Mouse (Mus musculus): Measurements from ENCODE around the gene Tmed5. TPM values are rescaled to one million over a fixed set of nuclear protein-coding genes. Genes with fewer than 3 reads are reported as not detected.
"Not testable (repeated sequence)": the region's sequence is repeated elsewhere in the genome, so short reads cannot be mapped to it uniquely, and the experiment has no call there.

Gene Tmed5
- 27.0 and 27.2 TPM in 2 replicates for polyA plus RNA-seq (2016; fragmentation: Nextera tagmentation; extraction: Ambion mirVana)

DNA sequence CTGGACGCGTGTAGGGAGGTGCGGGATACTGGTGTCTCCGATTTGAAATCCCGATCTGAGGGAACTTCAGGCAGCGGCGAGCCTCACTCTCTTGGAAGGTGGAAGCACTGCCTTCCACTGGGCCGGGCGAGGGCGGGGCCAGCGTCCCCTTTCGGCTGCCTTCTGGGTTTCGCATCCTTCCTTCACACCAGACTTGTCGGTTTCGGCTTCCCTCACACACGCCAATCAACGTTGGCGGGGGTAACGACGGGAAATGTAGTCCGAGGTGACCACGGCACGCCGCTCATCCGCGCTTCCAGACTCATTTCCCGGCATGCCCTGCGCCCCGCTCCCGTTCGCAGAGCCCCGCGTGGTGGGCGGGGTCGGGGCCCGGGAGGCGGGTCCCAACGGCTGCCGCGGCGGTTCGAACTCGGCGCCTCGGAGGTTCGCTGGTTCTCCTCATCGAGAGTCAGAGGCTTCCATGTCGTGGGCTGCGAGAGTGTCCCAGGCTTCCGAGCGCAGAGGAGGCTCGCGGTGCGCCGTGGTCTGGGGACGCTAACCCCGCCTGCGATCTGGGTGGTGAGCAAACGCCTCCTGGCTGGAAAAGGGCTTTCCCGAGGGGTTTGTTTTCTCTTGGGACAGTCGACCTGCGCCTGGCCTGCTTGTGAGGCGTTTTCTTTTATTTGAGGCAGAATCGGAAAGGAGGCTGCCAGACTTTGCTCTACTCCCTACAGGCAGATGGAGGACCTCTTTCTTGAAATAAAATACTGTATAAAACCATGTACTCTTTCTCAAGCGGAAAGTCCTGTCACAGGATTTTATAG, at the start of gene Tmed5, which contains the start of gene Ccdc18:
Gene Tmed5, minus strand, starts transcription at position 180 of the 803 bp plus-strand sequence.
Gene Ccdc18, plus strand, starts transcription at position 435 of the 803 bp plus-strand sequence.
- ATAC-seq (ENCODE audit: low FRiP score, low read depth): peak; percentile 98
- Histone ChIP-seq H3K4me3 (peak within 1 kb of the TSS; percentile 85), H3K4me2 (replicated peaks) (peak within 1 kb of the TSS; percentile 79), H3K27ac (replicated peaks) (peak within 1 kb of the TSS; percentile 89), H3K9ac (replicated peaks) (peak within 1 kb of the TSS; percentile 75), H3K4me1 (peaks cover 4% of the 10 kb centered on the region; the same call in 1 of the 2 replicates), H3K27me3 (no peaks in the 10 kb centered on the region), H3K9me3 (no peaks in the 10 kb centered on the region), H3K36me3 (no peaks in the 10 kb centered on the region)
- under 1% methylated on average over 65 of the region's 65 CpGs for WGBS

- H3K4me2 ChIP-seq (replicated peaks): no peak overlapping the region
- ATAC-seq (ENCODE audit: low FRiP score, low read depth): no peak
- no peak overlapping the region for H3K9ac ChIP-seq (replicated peaks)
- H3K4me3 ChIP-seq: no peak overlapping the region
- no peaks in the 10 kb centered on the region for H3K9me3 ChIP-seq
- H3K27ac ChIP-seq (replicated peaks): no peak overlapping the region
- WGBS: 33% methylated on average over 1 of the region's 1 CpGs
- H3K27me3 ChIP-seq: no peaks in the 10 kb centered on the region
- H3K4me1 ChIP-seq: no peaks in the 10 kb centered on the region
- no peaks in the 10 kb centered on the region for H3K36me3 ChIP-seq
Observed at GRCm38 (mm10) chr5:108163695-108164094, 31.3 kb upstream of the Tmed5 start.

DNA sequence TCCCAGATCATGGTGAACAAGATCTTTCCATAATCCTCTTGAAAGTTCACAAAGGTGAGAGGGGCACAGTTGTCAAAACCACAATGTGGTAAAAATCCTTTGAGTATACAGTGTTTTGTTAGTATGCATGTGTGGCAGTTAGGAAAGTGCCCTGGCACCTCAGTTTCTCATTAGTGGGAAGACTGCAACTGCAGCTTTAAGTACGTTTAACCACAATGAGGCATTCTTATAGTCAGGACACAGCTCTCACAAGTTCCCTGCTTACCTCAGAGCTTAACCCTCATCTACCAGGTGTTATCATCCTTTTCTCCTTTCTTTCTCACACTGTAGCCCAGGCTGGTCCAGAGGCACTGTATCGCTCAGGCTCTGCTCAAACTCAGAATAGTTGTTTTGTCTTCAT, 28.4 kb upstream of the Tmed5 start:
- H3K36me3 ChIP-seq: no peaks in the 10 kb centered on the region
- no peaks in the 10 kb centered on the region for H3K4me1 ChIP-seq
- no peak overlapping the region for H3K4me2 ChIP-seq (replicated peaks)
- no peak overlapping the region for H3K9ac ChIP-seq (replicated peaks)
- H3K9me3 ChIP-seq: no peaks in the 10 kb centered on the region
- H3K27ac ChIP-seq (replicated peaks): no peak overlapping the region
- 75% methylated on average over 2 of the region's 2 CpGs for WGBS
- ATAC-seq (ENCODE audit: low FRiP score, low read depth): no peak
- no peaks in the 10 kb centered on the region for H3K27me3 ChIP-seq
- H3K4me3 ChIP-seq: no peak overlapping the region

DNA sequence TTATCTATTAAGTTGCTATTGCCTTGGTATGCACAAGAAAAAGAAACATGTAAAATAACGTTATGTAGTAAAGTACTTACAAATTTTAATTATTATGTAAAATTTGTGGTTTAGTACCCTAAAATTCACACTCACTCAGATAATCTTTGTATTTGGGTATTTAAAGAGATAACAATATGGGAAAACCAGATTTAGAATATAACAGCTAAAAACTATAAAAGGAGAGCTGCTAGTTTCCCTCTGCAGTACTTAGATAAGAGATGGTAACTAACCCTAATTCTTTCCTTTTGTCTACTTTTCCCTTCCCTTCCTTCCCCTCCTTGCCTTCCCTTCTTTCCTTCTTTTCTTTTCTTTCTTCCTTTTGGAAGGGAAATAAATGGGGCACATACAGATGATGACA, 20.2 kb upstream of the Tmed5 start:
- H3K4me3 ChIP-seq: no peak overlapping the region
- H3K9me3 ChIP-seq: no peaks in the 10 kb centered on the region
- ATAC-seq (ENCODE audit: low FRiP score, low read depth): no peak
- no peak overlapping the region for H3K27ac ChIP-seq (replicated peaks)
- WGBS: 90% methylated on average over 1 of the region's 1 CpGs
- H3K4me2 ChIP-seq (replicated peaks): no peak overlapping the region
- no peaks in the 10 kb centered on the region for H3K36me3 ChIP-seq
- no peak overlapping the region for H3K9ac ChIP-seq (replicated peaks)
- no peaks in the 10 kb centered on the region for H3K4me1 ChIP-seq
- H3K27me3 ChIP-seq: no peaks in the 10 kb centered on the region

DNA sequence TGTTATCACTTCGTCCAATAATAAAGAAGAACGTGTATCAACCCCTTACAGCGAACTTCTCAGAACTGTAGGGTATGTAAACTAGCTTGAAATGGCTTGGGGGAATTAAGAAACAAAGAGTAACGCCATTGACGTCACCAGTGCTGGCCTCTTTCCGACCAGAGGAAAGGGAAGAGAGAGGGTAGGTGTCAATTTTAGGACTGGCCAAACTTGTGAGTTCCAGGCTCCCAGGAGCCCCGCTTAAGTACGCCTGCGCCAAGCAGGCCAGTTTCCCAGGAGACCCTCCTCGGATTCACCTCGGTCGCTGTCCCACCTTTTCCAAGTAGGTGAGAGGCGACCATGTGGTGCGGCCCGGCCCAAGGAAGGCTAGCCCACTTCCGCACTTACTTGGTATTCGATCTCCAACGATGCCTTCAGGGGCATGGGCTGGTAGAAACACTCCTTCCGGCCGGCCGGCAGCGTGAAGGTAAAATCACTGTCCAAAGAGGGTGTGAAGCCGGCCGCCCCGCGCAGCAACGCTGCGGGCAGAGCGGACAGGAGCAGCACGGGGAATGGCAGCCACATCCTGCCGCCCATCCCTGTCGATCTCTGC, 475 bp downstream of the Tmed5 start:
- no peaks in the 10 kb centered on the region for H3K36me3 ChIP-seq
- ATAC-seq (ENCODE audit: low FRiP score, low read depth): no peak; the same call in 1 of the 2 replicates

DNA sequence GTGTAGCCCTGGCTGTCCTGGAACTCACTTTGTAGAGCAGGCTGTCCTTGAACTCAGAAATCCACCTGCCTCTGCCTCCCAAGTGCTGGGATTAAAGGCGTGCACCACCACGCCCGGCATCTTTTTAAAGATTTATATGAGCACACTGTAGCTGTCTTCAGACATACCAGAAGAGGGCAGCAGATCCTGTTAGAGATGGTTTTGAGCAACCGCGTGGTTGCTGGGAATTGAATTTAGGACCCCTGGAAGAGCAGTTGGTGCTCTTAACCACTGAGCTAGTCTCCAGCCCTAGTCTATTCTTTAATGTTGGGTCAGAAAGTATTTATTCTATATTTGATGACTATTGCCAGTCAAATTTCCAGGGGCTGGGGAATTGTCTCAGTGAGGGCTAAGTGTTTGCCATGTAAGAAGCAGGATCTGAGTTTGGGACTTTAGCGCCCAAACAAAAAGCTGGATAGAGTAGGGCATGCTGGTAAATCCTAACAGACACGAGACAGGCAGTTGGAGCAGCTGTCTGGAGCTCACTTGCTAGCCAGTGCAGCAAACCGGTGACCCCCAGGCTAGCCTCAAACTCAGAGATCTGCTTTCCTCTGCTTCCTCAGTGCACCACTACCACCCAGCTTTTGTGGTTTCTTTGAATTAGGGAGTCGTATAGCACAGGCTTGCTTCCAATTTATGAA, 12.1 kb downstream of the Tmed5 start:
- H3K36me3 ChIP-seq: 0 out of 2 replicates have a peak, but pooled peaks cover 4% of the 10 kb centered on the region
- no peak overlapping the region for H3K9ac ChIP-seq (replicated peaks)
- no peak overlapping the region for H3K27ac ChIP-seq (replicated peaks)
- ATAC-seq (ENCODE audit: low FRiP score, low read depth): no peak
- no peak overlapping the region for H3K4me2 ChIP-seq (replicated peaks)
- H3K9me3 ChIP-seq: no peaks in the 10 kb centered on the region
- 84% methylated on average over 9 of the region's 9 CpGs for WGBS
- H3K27me3 ChIP-seq: no peaks in the 10 kb centered on the region
- no peaks in the 10 kb centered on the region for H3K4me1 ChIP-seq
- no peak overlapping the region for H3K4me3 ChIP-seq

More for the DNA sequence above, 475 bp downstream of the Tmed5 start:
- WGBS: under 1% methylated on average over 32 of the region's 32 CpGs
- Histone ChIP-seq H3K4me1 (peaks cover 4% of the 10 kb centered on the region; the same call in 1 of the 2 replicates), H3K27me3 (no peaks in the 10 kb centered on the region), H3K4me3 (peak overlapping the region; percentile 85), H3K9ac (replicated peaks) (peak overlapping the region; percentile 75), H3K9me3 (no peaks in the 10 kb centered on the region), H3K27ac (replicated peaks) (peak overlapping the region; percentile 89), H3K4me2 (replicated peaks) (peak overlapping the region; percentile 79)

- Histone ChIP-seq H3K27me3 (no peaks in the 10 kb centered on the region), H3K4me1 (no peaks in the 10 kb centered on the region), H3K9ac (replicated peaks) (no peak overlapping the region), H3K27ac (replicated peaks) (no peak overlapping the region), H3K36me3 (no peaks in the 10 kb centered on the region), H3K4me2 (replicated peaks) (no peak overlapping the region), H3K4me3 (no peak overlapping the region), H3K9me3 (no peaks in the 10 kb centered on the region)
- 89% methylated on average over 4 of the region's 4 CpGs for WGBS
- no peak for ATAC-seq (ENCODE audit: low FRiP score, low read depth)
Observed at GRCm38 (mm10) chr5:108117693-108118092, 14.7 kb downstream of the Tmed5 start.

GRCm38 (mm10) chr5:108109346-108109745, 23.1 kb downstream of the Tmed5 start:
- 95% methylated on average over 7 of the region's 7 CpGs for WGBS
- H3K27me3 ChIP-seq: no peaks in the 10 kb centered on the region
- H3K9me3 ChIP-seq: no peaks in the 10 kb centered on the region
- no peak for ATAC-seq (ENCODE audit: low FRiP score, low read depth)
- H3K4me1 ChIP-seq: no peaks in the 10 kb centered on the region
- no peak overlapping the region for H3K4me3 ChIP-seq
- H3K36me3 ChIP-seq: peaks cover 28% of the 10 kb centered on the region
- no peak overlapping the region for H3K4me2 ChIP-seq (replicated peaks)
- no peak overlapping the region for H3K9ac ChIP-seq (replicated peaks)
- no peak overlapping the region for H3K27ac ChIP-seq (replicated peaks)

GRCm38 (mm10) chr5:108104306-108104705, 28.1 kb downstream of the Tmed5 start:
- no peak for ATAC-seq (ENCODE audit: low FRiP score, low read depth)
- Histone ChIP-seq H3K9me3 (no peaks in the 10 kb centered on the region), H3K4me2 (replicated peaks) (no peak overlapping the region), H3K9ac (replicated peaks) (no peak overlapping the region), H3K36me3 (peaks cover 46% of the 10 kb centered on the region), H3K4me1 (no peaks in the 10 kb centered on the region), H3K27ac (replicated peaks) (no peak overlapping the region), H3K4me3 (no peak overlapping the region), H3K27me3 (no peaks in the 10 kb centered on the region)
- WGBS: 81% methylated on average over 5 of the region's 5 CpGs

GRCm38 (mm10) chr5:108100196-108100595, 32.2 kb downstream of the Tmed5 start:
- no peaks in the 10 kb centered on the region for H3K9me3 ChIP-seq
- H3K4me3 ChIP-seq: no peak overlapping the region
- H3K36me3 ChIP-seq: peaks cover 55% of the 10 kb centered on the region
- H3K4me1 ChIP-seq: no peaks in the 10 kb centered on the region
- ATAC-seq (ENCODE audit: low FRiP score, low read depth): no peak
- H3K9ac ChIP-seq (replicated peaks): no peak overlapping the region
- no peak overlapping the region for H3K4me2 ChIP-seq (replicated peaks)
- H3K27me3 ChIP-seq: no peaks in the 10 kb centered on the region
- no peak overlapping the region for H3K27ac ChIP-seq (replicated peaks)

GRCm38 (mm10) chr5:108097676-108098075, 34.7 kb downstream of the Tmed5 start:
- Histone ChIP-seq H3K4me2 (replicated peaks) (no peak overlapping the region), H3K36me3 (peaks cover 51% of the 10 kb centered on the region), H3K9ac (replicated peaks) (no peak overlapping the region), H3K4me1 (no peaks in the 10 kb centered on the region), H3K4me3 (no peak overlapping the region), H3K9me3 (no peaks in the 10 kb centered on the region), H3K27ac (replicated peaks) (no peak overlapping the region), H3K27me3 (no peaks in the 10 kb centered on the region)
- ATAC-seq (ENCODE audit: low FRiP score, low read depth): no peak
- WGBS: 94% methylated on average over 3 of the region's 3 CpGs

GRCm38 (mm10) chr5:108092731-108093130, 39.7 kb downstream of the Tmed5 start:
- not testable (repeated sequence) for H3K4me2 ChIP-seq (replicated peaks); H3K27ac ChIP-seq (replicated peaks); H3K4me1 ChIP-seq; H3K27me3 ChIP-seq; H3K9me3 ChIP-seq; H3K4me3 ChIP-seq; ATAC-seq (ENCODE audit: low FRiP score, low read depth); H3K9ac ChIP-seq (replicated peaks)
- WGBS: 96% methylated on average over 8 of the region's 8 CpGs
- peaks cover 70% of the 10 kb centered on the region for H3K36me3 ChIP-seq

All from midbrain, embryonic 12.5 days (tissue).